Mouse (Mus musculus) right cerebral cortex, postnatal 14 days (tissue): ENCODE results near the gene Wbp11.
A peak's percentile ranks its signal among the peaks of the same experiment; 100 is the strongest.

Experiments
- DNase-seq: peaks from one replicate; pipeline ENCODE4 v3.0.0; 2022

Gene Wbp11

DNA sequence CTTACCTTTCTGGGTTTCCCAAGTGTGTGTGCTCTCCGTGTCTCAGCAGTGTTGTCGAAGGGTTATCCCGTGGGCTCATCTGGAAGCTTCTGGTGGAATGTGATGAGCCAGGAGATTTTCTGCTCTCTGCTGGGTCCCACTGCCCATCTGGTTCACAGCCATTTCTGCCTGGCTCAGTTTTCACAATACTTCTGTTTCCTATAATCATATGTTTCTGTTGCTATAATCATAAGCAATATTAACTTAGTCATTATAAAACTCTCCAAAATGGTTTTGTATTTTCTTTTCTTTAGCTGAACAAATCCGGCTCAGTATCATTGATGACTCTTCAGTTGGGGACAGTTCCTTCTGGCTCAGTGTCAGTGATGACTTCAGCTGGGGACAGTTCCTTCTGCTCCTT is 7.3 kb upstream of the Wbp11 start, which contains the start of gene Smco3:
Smco3 (minus strand) TSS at position 101 of the 400 bp plus-strand sequence.
- DNase-seq, result no peak

DNA sequence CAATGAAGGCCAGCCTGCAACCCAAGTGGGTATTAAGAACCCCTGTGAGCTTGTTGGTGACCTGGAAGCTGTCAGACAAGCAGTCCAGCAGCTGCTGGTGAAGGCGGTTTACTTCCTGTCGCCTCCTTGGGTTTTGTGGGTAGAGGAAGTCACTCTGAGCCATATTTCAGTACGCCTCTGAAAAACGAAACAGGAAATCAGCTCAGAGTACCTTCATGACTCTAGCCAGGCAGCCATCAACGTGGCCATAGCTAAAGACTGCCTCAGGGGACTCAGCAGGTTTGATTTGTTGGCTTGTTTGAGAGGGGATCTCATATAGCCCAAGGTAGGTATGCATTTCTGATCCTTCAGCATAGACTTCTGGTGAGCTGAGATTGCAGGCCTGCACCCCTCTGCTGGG is 3.7 kb upstream of the Wbp11 start:
- no peak for DNase-seq

GRCm38 (mm10) chr6:136828681-136829080 is 648 bp upstream of the Wbp11 start:
- DNase-seq, result no peak

GRCm38 (mm10) chr6:136827516-136827880 is 535 bp downstream of the Wbp11 start, which contains the start of gene BC049715:
TSS of gene BC049715 (plus strand) at chr6:136827626.
- DNase-seq, result no peak

- DNase-seq, result no peak
Measured at GRCm38 (mm10) chr6:136827116-136827515, 917 bp downstream of the Wbp11 start.

- DNase-seq, result no peak
Measured at GRCm38 (mm10) chr6:136824987-136825386, 3.0 kb downstream of the Wbp11 start.

GRCm38 (mm10) chr6:136821086-136821485 is 6.9 kb downstream of the Wbp11 start:
- no peak for DNase-seq

GRCm38 (mm10) chr6:136820381-136820780 is 7.7 kb downstream of the Wbp11 start:
- no peak for DNase-seq

DNA sequence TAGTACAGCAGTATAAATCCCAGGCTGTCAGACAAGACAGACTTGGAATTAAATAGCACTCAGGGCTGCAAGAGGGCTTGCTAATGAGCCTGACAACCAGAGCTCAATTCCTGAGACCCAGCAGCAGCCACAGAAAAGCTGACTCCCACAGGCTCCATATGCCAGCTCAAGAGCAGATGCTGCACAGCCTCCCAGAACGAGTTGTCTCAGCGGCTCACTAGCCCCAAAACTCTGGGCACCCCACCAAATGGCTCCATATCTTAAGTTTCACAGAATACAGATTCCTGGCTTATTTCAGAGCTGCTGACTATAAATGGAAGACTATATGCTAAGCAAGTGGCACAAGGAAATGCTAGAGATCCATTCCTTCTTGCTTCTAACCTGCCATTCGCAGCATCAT is 10.5 kb downstream of the Wbp11 start:
- peak; percentile 79 for DNase-seq

DNA sequence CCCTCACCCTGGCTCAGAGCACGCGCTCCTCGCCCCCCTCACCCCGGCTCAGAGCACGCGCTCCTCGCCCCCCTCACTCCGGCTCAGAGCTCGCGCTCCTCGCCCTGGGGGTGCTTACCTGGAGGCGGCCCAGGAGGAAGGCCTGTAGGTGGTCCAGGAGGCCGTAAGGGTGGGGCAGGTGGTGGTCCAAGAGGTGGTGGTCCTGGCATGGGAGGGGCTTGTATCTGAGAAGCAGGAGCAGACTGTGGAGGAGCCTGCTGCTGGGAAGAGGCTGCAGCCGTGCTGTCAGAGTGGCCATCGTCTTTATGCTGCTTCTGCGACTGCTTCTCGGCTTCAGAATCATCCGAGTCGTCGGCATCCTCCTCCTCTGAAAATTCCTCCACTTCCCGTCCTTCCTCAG is 11.2 kb downstream of the Wbp11 start:
- DNase-seq, result no peak

DNA sequence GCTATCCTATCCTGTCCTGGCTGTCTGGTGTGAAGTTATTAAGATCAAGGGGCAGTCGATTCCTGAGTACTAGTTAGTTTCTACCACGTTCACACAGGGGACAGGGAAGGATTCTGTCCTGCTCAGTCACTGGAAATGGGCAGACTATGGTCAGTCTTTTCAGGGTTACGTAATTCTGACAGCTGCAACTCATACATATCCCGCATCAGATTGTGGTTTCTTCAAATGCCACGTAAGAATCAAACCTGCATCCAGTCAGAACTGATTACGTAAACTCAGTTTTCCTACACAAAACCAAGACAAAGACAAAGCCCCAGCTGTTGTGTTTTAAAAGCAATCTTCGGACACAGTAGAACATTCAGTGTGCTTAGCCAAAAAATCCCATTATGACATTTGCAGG is 12.7 kb downstream of the Wbp11 start:
- no peak for DNase-seq

GRCm38 (mm10) chr6:136813117-136813516 is 14.9 kb downstream of the Wbp11 start:
- peak; percentile 38 for DNase-seq

DNA sequence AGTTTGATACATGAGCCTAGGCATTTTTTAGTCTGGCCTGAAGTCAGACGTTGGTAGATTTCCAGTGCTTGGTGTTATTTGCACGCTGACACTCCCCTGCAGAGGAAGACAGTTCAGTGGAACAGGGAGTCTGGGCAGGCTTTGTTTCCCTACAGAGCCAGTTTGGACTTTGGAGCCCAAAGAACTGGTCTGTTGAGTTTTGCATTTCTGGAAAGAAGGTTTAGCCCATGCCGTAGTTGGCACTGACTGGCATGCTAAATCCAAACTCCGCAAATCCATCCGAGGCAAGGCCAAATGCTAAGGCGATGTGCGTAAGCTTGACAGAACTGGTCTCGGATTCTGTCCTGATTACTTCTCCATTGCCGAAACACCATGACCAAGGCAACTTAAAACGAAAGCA is 16.8 kb downstream of the Wbp11 start:
- no peak for DNase-seq

DNA sequence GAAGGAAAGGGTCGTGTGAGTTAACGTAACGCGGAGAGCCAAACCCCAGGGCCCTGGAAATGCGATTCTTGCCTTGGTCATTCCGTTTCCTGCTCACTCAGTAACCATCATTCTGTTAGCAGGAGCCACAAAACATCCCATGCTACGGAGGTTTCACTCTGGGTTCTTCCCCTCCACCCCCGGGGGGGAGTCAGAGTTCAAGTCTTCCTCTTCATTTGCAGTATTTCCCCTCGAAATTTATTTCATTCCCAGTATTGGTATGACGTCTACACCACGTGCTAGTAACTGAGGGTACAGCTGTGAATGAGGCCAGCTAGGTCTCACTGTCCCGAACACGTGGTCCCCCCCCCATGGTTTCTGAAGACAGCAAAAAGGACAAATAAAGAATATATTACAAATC is 18.4 kb downstream of the Wbp11 start:
- DNase-seq, result no peak

- no peak for DNase-seq
Measured at GRCm38 (mm10) chr6:136809077-136809476, 19.0 kb downstream of the Wbp11 start.

DNA sequence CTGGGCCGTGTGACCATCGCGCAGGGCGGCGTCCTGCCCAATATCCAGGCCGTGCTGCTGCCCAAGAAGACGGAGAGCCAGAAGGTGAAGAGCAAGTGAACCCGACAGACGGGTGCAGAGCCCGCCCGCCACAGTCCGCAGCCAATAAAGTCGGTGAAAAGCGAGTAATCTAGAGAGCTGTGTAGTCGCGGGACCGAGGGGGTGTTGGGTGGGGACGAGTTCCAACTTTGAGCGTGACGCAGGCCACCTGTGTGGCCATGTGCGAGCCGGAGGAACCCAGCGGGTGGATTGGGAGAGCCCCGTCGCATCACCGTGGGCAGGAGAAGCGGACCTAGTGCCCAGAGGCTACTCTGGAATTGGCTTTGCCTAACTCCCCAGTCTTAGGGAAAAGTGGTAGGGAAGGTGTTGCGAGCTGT is 19.4 kb downstream of the Wbp11 start:
- peak; percentile 48 for DNase-seq

DNA sequence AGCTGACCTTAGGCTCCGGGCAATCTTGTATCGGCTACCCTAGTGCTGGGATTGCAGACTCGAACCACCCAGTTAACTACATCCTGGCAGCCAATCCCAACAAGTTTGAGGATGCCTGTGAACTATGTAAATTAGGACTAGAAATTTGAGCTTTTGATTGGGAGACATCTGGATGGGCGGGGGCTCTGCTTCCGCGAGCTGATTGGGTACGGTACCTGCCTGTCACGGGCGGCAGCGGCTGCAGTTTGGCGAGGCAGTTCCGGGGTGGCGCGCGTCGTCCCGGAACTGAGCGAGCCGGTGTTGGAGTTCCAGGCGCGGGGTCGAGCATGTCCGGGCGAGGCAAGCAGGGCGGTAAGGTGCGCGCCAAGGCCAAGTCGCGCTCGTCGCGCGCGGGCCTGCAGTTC is 20.0 kb downstream of the Wbp11 start, which contains the start of gene H2afj:
H2afj (plus strand) TSS at position 231 of the 404 bp plus-strand sequence.
- DNase-seq, result peak; percentile 96

DNA sequence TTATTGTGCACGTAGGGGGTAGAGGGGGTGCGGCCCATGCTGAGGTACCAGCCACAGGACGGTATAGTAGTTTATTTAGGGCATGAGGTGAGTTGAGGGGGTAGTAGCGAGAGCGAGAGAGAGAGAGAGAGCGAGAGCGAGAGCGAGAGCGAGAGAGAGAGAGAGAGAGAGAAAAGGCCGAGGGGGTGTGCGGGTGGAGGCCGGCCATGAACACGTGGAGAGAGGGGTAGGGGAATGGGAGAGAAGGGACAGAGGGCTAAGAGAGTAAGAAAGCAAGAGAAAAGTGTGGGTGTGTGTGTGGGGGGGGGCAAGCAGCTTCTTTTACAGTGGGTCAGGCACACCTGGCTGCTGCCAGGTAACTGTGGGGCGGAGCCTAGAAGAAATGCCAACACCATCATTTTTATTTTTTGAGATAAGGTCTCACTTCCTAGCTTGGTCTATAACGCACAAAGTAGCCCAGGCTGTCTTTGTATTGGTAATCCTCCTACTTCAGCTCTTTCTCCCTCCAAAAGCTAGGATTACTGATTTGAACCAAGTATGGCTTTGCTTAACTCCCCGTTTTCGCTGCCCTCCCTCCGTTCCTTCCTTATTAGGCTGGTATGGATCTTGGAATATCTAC is 20.5 kb downstream of the Wbp11 start:
- DNase-seq, result no peak

DNA sequence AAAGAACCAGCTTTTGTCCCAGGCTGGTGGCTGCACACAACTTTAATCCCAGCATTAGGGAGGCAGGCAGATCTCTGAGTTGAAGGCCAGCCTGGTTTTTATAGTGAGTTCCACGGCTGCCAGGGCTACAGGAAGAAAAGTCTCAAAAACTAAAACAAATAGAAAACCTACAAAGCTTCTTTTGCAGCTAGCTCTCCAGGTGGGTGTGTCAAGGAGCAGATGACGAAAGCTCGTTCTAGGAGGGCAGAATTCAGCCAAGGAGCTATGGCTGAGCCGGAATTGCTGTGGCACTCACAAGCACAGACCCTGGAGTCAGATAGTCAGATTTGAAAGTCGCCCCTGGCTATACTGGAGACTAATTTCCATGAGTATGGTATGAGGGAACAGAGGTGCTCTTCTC is 21.2 kb downstream of the Wbp11 start:
- DNase-seq, result no peak

DNA sequence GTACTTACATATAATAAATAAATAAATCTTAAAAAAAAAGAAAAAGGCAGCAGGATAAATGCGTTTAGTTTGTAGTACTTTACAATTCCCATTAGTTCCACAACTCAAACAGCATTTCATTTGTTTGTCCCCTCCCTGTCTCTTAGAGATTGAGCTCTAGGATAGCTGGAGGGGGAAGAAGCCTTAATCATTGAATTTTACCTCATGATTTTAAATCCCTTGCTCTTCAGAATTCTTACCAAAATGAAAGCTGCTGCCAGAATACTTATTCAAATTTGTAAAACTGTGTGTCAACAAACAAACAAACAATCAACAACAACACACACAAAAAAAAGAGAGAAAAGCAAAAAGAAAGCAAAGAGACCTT is 22.6 kb downstream of the Wbp11 start:
- no peak for DNase-seq

DNA sequence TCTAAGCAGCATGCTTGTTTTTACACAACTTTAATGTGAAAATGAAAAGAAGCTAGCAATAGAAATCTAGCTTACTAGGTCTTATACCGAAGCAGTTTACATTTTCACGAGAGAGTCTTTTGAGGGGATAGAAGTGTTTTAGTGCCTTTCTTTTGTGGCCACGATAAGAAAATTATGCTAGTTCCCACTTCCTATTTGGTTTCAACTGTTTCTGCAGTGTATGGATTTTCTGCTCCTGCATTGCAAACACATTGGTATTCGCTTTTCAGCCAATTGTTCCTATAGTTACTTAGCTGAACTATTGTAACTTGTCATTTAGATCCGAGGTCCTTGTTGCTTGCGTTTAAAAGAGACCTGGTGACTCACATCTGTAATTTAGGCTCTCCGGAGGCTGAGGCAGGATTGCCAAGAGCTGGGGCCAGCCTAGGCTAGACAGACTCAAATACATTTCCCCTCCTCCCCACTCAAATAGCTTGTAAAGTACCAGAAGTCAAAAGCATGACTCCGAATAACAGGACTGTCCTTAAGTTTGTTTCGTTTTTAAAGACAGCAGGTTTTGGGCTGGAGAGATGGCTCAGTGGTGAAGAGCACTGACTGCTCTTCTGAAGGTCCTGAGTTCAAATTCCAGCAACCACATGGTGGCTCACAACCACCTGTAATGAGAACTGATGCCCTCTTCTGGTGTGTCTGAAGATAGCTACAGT is 23.2 kb downstream of the Wbp11 start:
- no peak for DNase-seq

DNA sequence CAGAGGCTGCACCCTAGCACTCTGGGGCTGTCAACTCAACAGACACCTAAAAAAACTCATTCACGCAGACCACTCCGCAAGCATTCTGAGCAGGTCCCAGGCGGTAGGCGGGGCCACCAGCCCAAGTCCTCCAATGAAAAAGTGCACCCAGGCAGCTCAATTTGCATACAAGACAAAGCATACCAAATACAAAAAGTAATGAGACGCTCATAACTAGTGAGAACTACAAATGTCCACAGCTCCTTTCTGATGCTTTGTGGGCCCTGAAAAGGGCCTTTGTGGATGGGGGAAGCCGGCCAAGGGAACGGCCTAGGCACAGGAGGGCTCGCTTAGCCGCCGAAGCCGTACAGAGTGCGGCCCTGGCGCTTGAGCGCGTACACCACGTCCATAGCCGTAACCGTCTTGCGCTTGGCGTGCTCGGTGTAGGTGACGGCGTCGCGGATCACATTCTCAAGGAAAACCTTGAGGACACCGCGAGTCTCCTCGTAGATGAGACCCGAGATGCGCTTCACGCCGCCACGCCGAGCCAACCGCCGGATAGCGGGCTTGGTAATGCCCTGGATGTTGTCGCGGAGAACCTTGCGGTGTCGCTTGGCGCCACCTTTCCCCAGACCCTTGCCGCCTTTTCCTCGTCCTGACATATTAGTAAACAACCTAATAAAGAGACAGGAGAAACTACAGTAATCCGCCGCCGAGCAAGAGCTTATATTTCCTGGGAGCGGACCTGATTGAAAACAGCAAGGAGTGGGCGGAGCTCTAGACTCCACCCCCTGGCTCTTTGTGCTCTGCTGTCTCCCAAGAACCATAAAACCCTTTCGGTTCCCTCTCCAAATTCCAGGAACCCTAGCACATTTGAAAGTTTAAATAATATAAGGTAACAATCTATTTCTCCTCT is 24.0 kb downstream of the Wbp11 start, which contains the start of gene Hist4h4:
Hist4h4 (minus strand) TSS at position 677 of the 895 bp plus-strand sequence.
- DNase-seq, result peak; percentile 91

- DNase-seq, result no peak
Measured at GRCm38 (mm10) chr6:136803093-136803738, 24.8 kb downstream of the Wbp11 start.
